25 mouse cellular contexts compared by ENCODE assay signal in the genomic region with DNA sequence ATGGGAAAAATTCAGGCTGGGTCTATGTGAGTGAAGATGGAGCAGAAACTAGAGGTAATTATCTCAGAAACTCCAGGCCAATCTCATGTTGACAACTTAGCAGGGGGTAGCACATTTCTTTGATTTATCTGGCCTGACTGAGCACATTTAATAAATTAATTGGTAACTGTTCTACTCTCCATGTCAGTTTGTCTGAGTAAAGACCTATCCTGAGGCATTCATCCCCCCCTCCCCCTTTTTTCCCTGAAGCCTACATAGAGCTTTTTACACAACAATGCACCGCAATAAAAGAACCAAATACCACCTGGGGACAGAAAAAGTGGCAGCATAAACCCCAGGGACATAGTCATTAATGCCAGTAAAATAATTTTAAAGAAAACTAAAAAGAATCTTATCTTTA.
A peak's percentile ranks its signal among the peaks of the same experiment; 100 is the strongest.
DNase-seq lines count a peak whose midpoint lies in the region; ATAC-seq lines count a peak whose summit lies in the region.
"Had no signal": no experiment of that assay in that cellular context is flagged by ENCODE, and none has a peak within 500 bp of the region (broad histone marks: within the 10 kb centered on the region; RNA-seq: fewer than 3 reads in every experiment).

No protein-coding gene starts in this region.

- no peak overlapping the region for H3K9ac ChIP-seq in forebrain, embryonic 14.5 days (ENCODE audit: low read length)
- H3K9ac ChIP-seq in neural tube, embryonic 11.5 days (ENCODE audit: low read length) = no peak overlapping the region
- H3K9ac ChIP-seq: embryonic facial prominence, embryonic 15.5 days; heart, embryonic 15.5 days; liver, postnatal 0 days; midbrain, embryonic 13.5 days had no signal

- WGBS in forebrain, embryonic 14.5 days = 17% methylated on average over 1 of the region's 1 CpGs
- 33% methylated on average over 1 of the region's 1 CpGs for WGBS in forebrain, embryonic 10.5 days
- 13% methylated on average over 1 of the region's 1 CpGs for WGBS in neural tube, embryonic 11.5 days

- peak; percentile 32 for DNase-seq in forebrain, embryonic 14.5 days (ENCODE audit: low spot score)
- no peak for DNase-seq in forebrain, embryonic 10.5 days (ENCODE audit: extremely low spot score, low spot score)
- DNase-seq in neural tube, embryonic 11.5 days (ENCODE audit: low spot score) = no peak
- DNase-seq in neural tube, embryonic 10.5 days (ENCODE audit: extremely low spot score, low spot score) = no peak
- DNase-seq in ZHBTc4 (ENCODE audit: low read depth, low spot score) = peak; percentile 6
- DNase-seq in kidney, postnatal 4 days = no peak
- DNase-seq in urinary bladder, postnatal 14 days (ENCODE audit: low spot score) = no peak
- DNase-seq: adrenal gland, postnatal 25 days; cerebellum, adult 18-20 months; cerebellum, postnatal 36 days; gastrocnemius, postnatal 36 days; heart, postnatal 4 days; kidney, adult 9 months; kidney, postnatal 25 days; left cerebral cortex, postnatal 4 days; liver; liver, postnatal 0 days; lung, postnatal 10 days; right cerebral cortex, postnatal 14 days; thymus, adult 18-20 months; thymus, postnatal 4 days had no signal

- no peaks in the 10 kb centered on the region for H3K9me3 ChIP-seq in forebrain, embryonic 14.5 days (replicated peaks; ENCODE audit: control insufficient read depth, low read length)
- no peaks in the 10 kb centered on the region for H3K9me3 ChIP-seq in forebrain, embryonic 10.5 days
- H3K9me3 ChIP-seq in neural tube, embryonic 11.5 days (ENCODE audit: control insufficient read depth, low read length) = no peaks in the 10 kb centered on the region
- H3K9me3 ChIP-seq: embryonic facial prominence, embryonic 15.5 days; heart, embryonic 15.5 days; midbrain, embryonic 13.5 days had no signal

- peak; percentile 23; the same call in 1 of the 2 replicates for ATAC-seq in forebrain, embryonic 14.5 days
- ATAC-seq in neural tube, embryonic 11.5 days (ENCODE audit: insufficient read depth, low FRiP score, low TSS enrichment) = peak; percentile 55; the same call in 1 of the 2 replicates
- ATAC-seq: liver, postnatal 0 days; midbrain, embryonic 13.5 days had no signal

- no peaks in the 10 kb centered on the region for H3K36me3 ChIP-seq in forebrain, embryonic 14.5 days (ENCODE audit: control insufficient read depth, insufficient read depth, low read length)
- H3K36me3 ChIP-seq in forebrain, embryonic 10.5 days (replicated peaks) = no peaks in the 10 kb centered on the region
- H3K36me3 ChIP-seq in neural tube, embryonic 11.5 days (ENCODE audit: control insufficient read depth, insufficient read depth, low read length) = no peaks in the 10 kb centered on the region
- H3K36me3 ChIP-seq: embryonic facial prominence, embryonic 15.5 days; heart, embryonic 15.5 days; midbrain, embryonic 13.5 days had no signal

- H3K4me2 ChIP-seq in forebrain, embryonic 14.5 days (ENCODE audit: low read length) = no peak overlapping the region
- H3K4me2 ChIP-seq in neural tube, embryonic 11.5 days (ENCODE audit: low read depth) = no peak overlapping the region
- H3K4me2 ChIP-seq: embryonic facial prominence, embryonic 15.5 days; heart, embryonic 15.5 days; midbrain, embryonic 13.5 days had no signal

- no peak overlapping the region for H3K27ac ChIP-seq in forebrain, embryonic 14.5 days (ENCODE audit: low read depth, low read length)
- no peak overlapping the region for H3K27ac ChIP-seq in forebrain, embryonic 10.5 days
- H3K27ac ChIP-seq in neural tube, embryonic 11.5 days (ENCODE audit: low read depth, low read length) = no peak overlapping the region
- H3K27ac ChIP-seq: embryonic facial prominence, embryonic 15.5 days; heart, embryonic 15.5 days; left cerebral cortex, adult 2 months; midbrain, embryonic 13.5 days had no signal

- H3K4me1 ChIP-seq in forebrain, embryonic 14.5 days (ENCODE audit: control insufficient read depth, insufficient read depth, low read length) = no peaks in the 10 kb centered on the region
- peaks cover 9% of the 10 kb centered on the region; the same call in 1 of the 2 replicates for H3K4me1 ChIP-seq in forebrain, embryonic 10.5 days
- H3K4me1 ChIP-seq in neural tube, embryonic 11.5 days (ENCODE audit: control insufficient read depth, insufficient read depth, low read length) = no peaks in the 10 kb centered on the region
- H3K4me1 ChIP-seq: embryonic facial prominence, embryonic 15.5 days; heart, embryonic 15.5 days; midbrain, embryonic 13.5 days had no signal

- H3K4me3 ChIP-seq in forebrain, embryonic 14.5 days (ENCODE audit: low read depth, low read length) = no peak overlapping the region
- no peak overlapping the region for H3K4me3 ChIP-seq in forebrain, embryonic 10.5 days
- no peak overlapping the region for H3K4me3 ChIP-seq in neural tube, embryonic 11.5 days (ENCODE audit: low read depth, low read length)
- H3K4me3 ChIP-seq: embryonic facial prominence, embryonic 15.5 days; heart, embryonic 15.5 days; left cerebral cortex, adult 2 months; midbrain, embryonic 13.5 days had no signal

- no peaks in the 10 kb centered on the region for H3K27me3 ChIP-seq in forebrain, embryonic 14.5 days (replicated peaks; ENCODE audit: control insufficient read depth, insufficient read depth, low read length)
- peaks cover 42% of the 10 kb centered on the region for H3K27me3 ChIP-seq in forebrain, embryonic 10.5 days (ENCODE audit: poor library complexity, severe bottlenecking)
- no peaks in the 10 kb centered on the region for H3K27me3 ChIP-seq in neural tube, embryonic 11.5 days (ENCODE audit: control insufficient read depth, insufficient read depth, low read length)
- H3K27me3 ChIP-seq: embryonic facial prominence, embryonic 15.5 days; heart, embryonic 15.5 days; midbrain, embryonic 13.5 days had no signal

Comparison
In these comparisons a context has a peak if more than half of its experiments do, and no peak if none do; other contexts are left out.
1. DNase-seq: peak in forebrain, embryonic 14.5 days (single experiment) and ZHBTc4 (single experiment); none in forebrain, embryonic 10.5 days (single experiment), neural tube, embryonic 11.5 days (single experiment), neural tube, embryonic 10.5 days (single experiment), kidney, postnatal 4 days (0 of 2) and urinary bladder, postnatal 14 days (single experiment).